Mouse (Mus musculus) MEL (cell line): Measurements from ENCODE around the gene Gclc.

Experiments used
- CHD2 ChIP-seq: IDR thresholded peaks from 2 replicates; pipeline ENCODE4 v1.6.1; 2011; ENCODE audit warnings: low read length, improper control_type of control experiment
- CTCF ChIP-seq, 3 experiments: IDR thresholded peaks in 2 of 3; conservative IDR thresholded peaks in 1 of 3; 2 replicates each; pipeline ENCODE4 v1.5.1; 2011 to 2012; ENCODE audit warnings: low read length in 3 of 3, low read depth in 2 of 3, mild to moderate bottlenecking in 2 of 3, improper control_type of control experiment in 1 of 3, inconsistent platforms in 1 of 3, mixed read lengths in 1 of 3, moderate library complexity in 1 of 3; ENCODE audit not compliant: control insufficient read depth in 1 of 3, insufficient read depth in 1 of 3, poor library complexity in 1 of 3, severe bottlenecking in 1 of 3
- EP300 ChIP-seq, 2 experiments: IDR thresholded peaks; 2 replicates each; pipeline ENCODE4 v1.6.1; 2011; ENCODE audit warnings: improper control_type of control experiment in 2 of 2, low read length in 2 of 2, low read depth in 1 of 2, mild to moderate bottlenecking in 1 of 2
- GATA1 ChIP-seq: IDR thresholded peaks from 2 replicates; pipeline ENCODE4 v1.6.1; 2011; ENCODE audit warnings: low read depth, low read length, improper control_type of control experiment
- MAX ChIP-seq: IDR thresholded peaks from 2 replicates; pipeline ENCODE4 v1.6.1; 2011; ENCODE audit warnings: low read length, improper control_type of control experiment
- MXI1 ChIP-seq: IDR thresholded peaks from 2 replicates; pipeline ENCODE4 v1.6.1; 2011; ENCODE audit warnings: mild to moderate bottlenecking, low read depth, low read length, improper control_type of control experiment
- MYC ChIP-seq: IDR thresholded peaks from 2 replicates; pipeline ENCODE4 v1.6.1; 2011; ENCODE audit warnings: low read depth, mild to moderate bottlenecking, low read length, improper control_type of control experiment, moderate library complexity
- POLR2A ChIP-seq, 2 experiments: IDR thresholded peaks; 2 replicates each; pipeline ENCODE4 v1.6.1; 2011 to 2012; ENCODE audit warnings: low read length in 2 of 2, mild to moderate bottlenecking in 2 of 2, control low read depth in 1 of 2, improper control_type of control experiment in 1 of 2, low read depth in 1 of 2, moderate library complexity in 1 of 2; ENCODE audit not compliant: control insufficient read depth in 1 of 2, insufficient read depth in 1 of 2, poor library complexity in 1 of 2
- POLR2AphosphoS2 ChIP-seq: IDR thresholded peaks from 2 replicates; pipeline ENCODE4 v1.6.1; 2011; ENCODE audit warnings: low read length, improper control_type of control experiment
- POLR2AphosphoS5 ChIP-seq: IDR thresholded peaks from 2 replicates; pipeline ENCODE4 v1.6.1; 2012; ENCODE audit warnings: low read depth, borderline replicate concordance, mild to moderate bottlenecking, inconsistent platforms, low read length, moderate library complexity, mixed read lengths
- SMC3 ChIP-seq: IDR thresholded peaks from 2 replicates; pipeline ENCODE4 v1.6.1; 2011; ENCODE audit warnings: low read depth, low read length, improper control_type of control experiment
- TAL1 ChIP-seq: IDR thresholded peaks from 2 replicates; pipeline ENCODE4 v1.6.1; 2012; ENCODE audit warnings: mild to moderate bottlenecking, inconsistent platforms, low read length, moderate library complexity, mixed read lengths
- TBP ChIP-seq: IDR thresholded peaks from 2 replicates; pipeline ENCODE4 v1.8.0; 2011; ENCODE audit warnings: low read depth, low read length, improper control_type of control experiment
- ZC3H11A ChIP-seq: IDR thresholded peaks from 2 replicates; pipeline ENCODE4 v1.6.1; 2012; ENCODE audit warnings: low read depth, mild to moderate bottlenecking, inconsistent platforms, low read length, improper control_type of control experiment

DNA sequence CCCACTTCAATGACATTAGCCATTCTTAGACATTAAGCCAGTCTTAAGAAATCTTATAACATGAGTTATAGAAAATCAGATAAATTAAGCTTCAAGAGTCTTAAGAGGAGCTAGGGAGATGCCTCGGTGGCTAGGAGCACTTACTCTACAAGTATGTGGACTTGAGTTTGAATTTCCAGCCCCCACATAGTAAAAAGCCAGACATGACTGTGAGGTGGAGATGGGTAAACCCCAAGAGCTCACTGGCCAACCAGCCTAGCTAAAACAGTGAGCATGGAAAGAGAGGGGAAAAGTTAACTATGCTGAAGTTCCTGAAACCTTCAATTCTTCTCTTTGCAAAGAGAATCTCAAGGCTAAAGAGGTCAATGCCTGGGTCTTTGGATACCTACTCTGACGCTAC is 27.3 kb upstream of the Gclc start:
- TF ChIP-seq POLR2AphosphoS2 (no peak), POLR2A (IDR thresholded peaks at IDR 0.05; ENCODE audit: control insufficient read depth in 1 of 2, insufficient read depth in 1 of 2, low read depth in 1 of 2, low read length in 2 of 2, poor library complexity in 1 of 2) (no peak), MXI1 (no peak), CTCF (IDR thresholded peaks at IDR 0.05 in 2 of 3, conservative IDR thresholded peaks at IDR 0.05 in 1 of 3; ENCODE audit: control insufficient read depth in 1 of 3, insufficient read depth in 1 of 3, low read depth in 2 of 3, low read length in 3 of 3, poor library complexity in 1 of 3, severe bottlenecking in 1 of 3) (no peak), CHD2 (no peak), MAX (no peak), TAL1 (no peak), TBP (no peak), POLR2AphosphoS5 (no peak), GATA1 (no peak), EP300 (IDR thresholded peaks at IDR 0.05; ENCODE audit: low read depth in 1 of 2, low read length in 2 of 2) (no peak), ZC3H11A (no peak), MYC (no peak), SMC3 (no peak)
